Mouse (Mus musculus) spleen, adult 12 weeks (tissue): Measurements from ENCODE around the gene Fcgr3.
"Not testable (repeated sequence)": the region's sequence is repeated elsewhere in the genome, so short reads cannot be mapped to it uniquely, and the experiment has no call there.

Experiments
- DNase-seq: peaks from one replicate; pipeline ENCODE4 v3.0.0; 2022; ENCODE audit warnings: low spot score

Fcgr3 gene

DNA sequence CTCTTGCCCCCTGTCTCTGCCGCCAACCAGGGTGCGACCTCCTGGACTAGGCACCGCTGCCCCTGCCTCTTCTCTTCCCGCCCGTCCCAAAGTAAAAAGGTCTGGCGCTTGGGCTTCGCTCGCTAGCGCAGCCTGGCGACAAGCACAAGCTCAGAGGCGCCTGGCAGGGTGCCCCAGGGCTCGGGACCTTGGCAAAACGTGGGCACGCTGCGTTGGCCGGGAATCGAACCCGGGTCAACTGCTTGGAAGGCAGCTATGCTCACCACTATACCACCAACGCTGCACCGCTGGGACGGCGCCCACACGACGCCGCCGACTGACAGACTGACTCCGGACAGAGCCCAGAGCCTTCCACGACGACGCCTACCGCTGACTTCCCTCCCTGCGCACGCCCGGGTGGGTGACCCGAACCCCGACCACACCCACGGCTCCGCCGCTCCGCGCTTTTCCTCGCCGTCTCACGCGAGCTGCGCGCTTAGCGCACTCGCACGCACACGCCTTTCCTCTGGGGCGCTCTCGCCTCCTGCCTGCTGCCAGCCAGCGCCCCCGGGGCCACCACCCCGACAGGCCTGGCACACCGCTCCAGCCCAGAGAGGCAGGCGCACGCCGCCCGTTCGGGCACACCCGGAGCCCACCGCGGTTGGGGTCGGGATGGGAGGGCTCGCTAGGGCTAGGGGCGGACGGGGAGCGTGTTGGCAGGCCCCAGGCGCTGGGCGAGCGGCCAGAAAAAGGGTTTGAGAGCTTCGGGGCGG lies at the start of gene Fcgr3:
Fcgr3 (minus strand) TSS at position 445 of the 752 bp plus-strand sequence.
- DNase-seq: peak; percentile 75

DNA sequence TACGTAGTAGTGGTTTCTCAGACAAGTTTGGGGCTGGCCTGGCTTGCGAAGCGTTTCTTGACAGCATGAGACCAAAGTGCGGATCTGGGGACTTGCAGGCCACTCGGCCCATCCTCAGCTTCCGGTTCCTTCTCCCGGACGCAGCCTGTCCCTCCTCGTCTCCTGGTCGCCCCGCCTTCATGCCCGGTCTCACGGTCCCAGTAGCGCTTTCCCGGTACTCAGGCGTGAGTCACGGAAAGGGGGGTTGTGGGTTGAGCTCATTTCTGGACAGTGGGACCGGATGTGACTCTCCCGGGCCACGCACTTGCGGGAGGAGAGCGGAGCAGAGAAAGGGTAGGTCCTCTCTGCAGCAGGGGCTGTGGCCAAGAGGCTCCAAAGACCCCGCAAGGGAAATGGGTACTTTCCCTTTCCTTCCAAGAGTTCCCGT lies 49.2 kb upstream of the Fcgr3 start, which contains the start of gene Cfap126:
Cfap126 (plus strand) TSS at position 46 of the 427 bp plus-strand sequence.
- peak; percentile 50 for DNase-seq

DNA sequence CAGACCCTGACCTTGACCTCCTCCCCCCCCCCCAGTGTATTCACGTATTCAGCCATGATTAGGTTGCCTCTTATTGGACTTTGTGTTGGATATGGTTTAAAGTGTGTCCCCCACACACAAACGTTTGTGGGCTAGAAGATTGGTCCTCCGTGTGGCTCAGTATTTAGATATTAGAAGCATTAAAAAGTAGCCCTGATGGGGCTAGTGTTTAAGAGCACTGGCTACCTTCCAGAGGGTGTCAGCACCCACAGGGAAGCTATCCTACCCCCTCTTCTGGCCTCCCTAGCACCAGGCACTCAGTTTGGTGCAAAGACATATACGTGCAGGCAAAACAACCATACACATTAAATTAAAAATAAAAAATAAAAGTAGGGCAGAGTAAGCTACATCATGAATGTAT lies 48.3 kb upstream of the Fcgr3 start:
- no peak for DNase-seq

DNA sequence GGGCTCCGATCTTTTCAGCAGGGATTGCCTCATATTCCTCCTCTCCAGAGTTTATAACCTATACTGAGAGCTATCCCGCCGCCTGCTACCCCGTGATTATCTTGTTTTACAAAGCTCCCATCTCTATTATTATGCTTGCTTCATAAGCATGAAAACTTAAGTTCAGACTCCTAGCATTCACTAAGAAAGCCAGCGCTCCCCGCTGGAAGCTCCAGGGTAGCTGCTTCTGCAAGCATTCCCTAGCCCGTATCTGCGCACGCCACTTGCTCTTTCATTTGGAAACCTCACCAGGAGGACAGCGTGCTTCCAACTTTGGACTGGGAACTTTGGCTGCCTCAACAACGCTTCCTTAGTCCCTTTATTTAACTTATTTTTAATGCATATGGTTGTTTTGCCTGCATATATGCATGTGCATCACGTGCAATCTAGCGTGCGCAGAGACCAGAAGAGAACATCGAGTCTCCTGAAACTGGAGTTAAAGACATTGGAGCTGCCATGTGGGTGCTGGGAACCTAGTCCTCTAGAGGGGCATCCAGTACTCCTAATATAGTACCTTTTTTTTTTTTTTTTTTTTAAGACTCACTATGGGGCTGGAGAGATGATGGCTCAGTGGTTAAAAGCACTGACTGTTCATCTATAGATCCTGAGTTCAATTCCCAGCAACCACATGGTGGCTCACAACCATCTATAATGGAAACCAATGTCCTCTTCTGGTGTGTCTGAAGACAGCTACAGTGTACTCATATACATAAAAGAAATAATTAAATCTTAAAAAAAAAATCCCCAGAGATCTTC lies 47.2 kb upstream of the Fcgr3 start:
- DNase-seq: peak; percentile 35

DNA sequence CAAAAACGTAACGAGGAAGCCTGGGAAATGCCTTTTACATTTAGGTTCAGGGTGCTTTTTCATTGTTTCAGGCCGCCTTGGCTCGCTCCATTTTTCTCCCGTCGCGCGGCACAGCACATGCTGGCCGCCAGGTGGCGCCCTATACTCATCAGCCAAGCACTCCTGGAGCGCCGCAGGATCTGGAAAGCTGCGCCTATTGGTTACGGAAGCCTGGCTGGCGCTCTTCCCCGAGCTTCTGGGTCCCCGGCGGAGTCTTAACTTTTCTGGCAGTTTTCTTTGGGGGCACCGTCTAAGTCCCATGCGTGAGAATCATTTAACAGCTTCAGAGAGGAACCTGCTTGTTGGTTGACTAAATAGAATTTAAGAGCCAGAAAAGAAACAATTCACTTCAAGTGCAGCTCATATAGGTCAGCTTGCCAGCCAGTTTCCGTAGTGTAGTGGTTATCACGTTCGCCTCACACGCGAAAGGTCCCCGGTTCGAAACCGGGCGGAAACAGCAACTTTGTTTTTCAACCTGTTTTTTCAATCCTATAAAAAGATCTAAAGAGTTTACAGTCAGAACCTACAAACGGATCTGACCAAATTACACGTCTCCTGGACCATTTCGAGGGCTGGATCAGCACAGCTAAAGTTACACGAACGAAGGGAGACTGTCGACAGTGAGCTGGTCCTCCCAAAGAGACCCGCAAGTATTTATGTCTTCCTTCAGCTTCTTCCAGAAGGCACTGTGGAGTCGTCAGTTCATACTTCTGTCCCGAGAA lies 46.5 kb upstream of the Fcgr3 start:
- peak; percentile 96 for DNase-seq

DNA sequence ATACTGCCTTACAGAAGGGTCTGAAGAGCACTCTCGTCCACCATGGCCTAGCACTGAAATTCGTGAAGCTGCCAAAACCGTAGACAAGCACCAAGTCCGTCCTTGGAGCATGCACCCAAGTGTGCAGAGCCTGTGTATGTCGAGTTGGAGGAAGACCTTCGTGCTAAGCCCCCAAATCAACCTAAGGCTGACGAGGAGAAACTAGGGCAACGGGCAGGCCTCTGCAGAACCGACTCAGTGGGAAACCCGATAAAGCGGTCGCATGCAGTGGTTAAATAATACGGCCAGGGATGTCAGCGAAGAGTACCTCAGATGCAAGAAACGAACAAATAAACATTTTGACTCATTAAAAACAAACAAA lies 45.9 kb upstream of the Fcgr3 start:
- DNase-seq: no peak

DNA sequence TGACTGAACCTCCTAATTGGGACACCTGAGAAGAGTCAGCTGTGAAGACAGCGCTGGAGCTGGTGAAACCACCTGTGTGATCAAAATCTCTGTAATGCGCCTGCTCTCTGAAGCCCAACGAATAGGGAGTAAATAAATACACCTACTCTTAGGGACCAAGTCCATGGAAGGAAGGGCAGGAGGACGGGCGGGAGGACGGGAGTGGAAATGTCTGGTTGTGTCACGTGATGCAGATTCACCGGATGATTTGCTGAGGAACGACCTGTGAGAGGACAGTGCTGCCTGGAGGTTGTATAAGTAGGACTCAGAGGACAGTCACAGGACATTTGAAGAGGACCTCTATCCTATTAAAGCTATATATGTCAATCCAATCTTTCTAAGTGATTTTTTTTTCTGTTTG lies 44.9 kb upstream of the Fcgr3 start:
- DNase-seq: no peak

DNA sequence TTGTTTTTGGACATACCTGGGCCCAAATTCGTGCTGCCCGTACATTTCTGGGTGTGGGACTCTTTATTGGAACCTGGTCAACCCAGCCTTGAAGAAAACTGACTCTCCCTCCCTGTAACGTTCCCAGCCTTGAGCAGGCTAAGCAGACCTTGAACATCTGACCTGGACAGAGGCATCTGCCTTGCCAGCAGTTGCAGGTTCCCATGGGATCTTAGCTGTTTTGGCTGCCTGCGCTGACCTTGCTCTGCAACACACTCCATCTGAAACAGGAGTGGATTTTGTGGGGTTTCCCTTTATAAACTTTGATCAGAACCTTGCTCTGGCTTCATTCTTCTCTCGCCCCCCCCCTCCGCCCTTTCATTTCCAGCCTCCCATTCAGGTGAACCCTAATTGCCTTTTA lies 40.5 kb upstream of the Fcgr3 start:
- DNase-seq: no peak

DNA sequence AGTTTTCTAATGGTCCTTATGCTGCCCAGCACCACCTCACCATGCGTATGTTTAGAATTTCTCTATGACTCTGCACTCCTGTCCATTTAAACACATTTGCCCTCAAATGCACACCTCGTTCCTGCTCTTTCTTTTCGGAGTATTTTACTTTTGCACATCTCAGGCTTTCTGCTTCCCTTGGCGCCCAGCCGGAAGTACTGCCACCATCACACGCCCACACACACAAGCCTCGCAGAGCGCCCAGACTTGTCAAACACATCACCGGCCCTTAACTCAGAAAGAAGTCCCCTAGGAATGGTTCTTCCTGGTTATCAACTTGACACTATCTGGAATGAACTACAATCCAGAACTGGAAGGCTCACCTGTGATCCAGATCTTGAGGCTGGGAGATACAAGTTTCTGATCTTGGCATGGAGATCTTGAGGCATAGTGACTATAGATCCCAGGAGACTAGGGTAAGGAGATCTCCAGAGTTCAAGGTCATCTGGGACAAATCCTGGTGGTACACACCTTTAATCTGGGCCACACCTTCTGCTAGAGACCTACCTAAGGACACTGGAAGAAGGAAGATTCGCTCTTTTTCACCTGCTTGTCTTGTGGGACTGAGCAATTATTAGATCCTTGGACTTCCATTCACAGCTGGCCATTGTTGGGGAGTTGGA lies 38.6 kb upstream of the Fcgr3 start:
- no peak for DNase-seq

DNA sequence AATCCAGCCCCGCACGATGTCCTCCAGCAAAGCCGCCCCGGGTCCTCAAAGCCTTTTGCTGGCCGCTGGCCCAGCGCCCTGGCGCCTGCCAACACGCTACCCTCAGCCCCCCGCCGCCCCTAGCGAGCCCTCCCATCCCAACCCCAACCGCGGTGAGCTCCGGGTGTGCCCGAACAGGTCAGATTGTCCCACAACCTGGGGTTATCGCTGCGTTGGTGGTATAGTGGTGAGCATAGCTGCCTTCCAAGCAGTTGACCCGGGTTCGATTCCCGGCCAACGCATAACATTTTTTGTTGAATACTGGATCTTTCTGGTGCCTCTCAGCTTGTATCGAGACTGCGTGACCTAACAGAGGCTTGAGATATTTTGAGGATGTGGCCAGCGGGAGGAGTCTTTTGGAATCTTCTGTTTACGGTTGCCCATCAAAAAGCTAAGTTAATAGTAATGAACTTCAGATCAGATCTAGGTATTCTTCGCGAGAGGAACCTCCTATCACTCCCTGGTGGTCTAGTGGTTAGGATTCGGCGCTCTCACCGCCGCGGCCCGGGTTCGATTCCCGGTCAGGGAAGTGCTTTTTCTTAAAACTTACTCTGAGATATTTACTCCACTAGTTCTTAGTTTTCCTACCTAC lies 37.9 kb upstream of the Fcgr3 start:
- peak; percentile 81 for DNase-seq

DNA sequence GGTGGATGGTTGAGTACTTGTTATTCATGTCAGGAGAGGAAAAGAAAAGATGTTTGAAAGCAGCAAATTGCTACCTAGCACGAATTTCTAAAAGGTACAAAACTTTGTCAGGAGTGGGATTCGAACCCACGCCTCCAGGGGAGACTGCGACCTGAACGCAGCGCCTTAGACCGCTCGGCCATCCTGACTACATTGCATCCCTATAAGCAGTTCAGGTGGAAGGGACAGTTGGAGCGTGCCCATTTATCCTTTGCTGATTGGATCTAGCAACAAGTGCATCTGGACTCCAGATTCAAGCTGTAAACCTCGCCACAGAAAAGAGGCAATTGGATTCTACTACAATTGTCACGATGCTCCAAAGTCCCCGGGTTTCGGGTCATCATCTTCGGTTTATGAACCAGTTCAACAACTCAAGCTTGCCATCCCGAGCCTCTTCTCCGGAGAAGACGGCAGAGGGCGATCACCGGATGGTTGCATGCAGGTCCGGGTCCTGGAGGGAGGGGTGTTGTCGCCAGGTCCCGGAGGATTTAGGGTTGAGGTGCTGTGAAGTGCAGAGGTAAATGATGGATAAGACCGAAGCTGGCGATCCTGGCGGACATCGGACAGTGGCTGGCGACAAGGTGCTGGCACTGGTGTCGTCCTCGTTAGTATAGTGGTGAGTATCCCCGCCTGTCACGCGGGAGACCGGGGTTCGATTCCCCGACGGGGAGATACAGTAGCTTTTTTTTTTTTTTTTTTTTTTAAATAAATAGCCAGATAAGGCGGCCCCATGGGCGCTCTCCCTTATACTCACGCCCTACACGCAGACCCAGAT lies 37.2 kb upstream of the Fcgr3 start:
- peak; percentile 78 for DNase-seq

DNA sequence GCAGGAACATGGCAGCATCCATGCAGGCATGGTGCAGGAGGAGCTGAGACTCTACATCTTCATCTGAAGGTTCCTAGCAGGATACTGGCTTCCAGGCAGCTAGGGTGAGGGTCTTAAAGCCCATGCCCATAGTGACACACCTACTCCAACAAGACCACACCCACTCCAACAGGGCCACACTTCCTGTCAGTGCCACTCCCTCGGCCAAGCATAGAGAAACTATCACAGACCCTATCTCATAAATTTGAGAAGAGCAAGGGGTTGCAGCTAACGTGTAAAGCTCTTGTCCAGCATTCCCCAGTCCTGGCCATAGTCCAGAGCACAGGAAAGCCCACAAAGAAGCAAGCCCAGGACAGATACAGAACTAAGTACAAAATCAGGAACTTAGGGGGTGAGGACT lies 36.3 kb upstream of the Fcgr3 start:
- DNase-seq: no peak

DNA sequence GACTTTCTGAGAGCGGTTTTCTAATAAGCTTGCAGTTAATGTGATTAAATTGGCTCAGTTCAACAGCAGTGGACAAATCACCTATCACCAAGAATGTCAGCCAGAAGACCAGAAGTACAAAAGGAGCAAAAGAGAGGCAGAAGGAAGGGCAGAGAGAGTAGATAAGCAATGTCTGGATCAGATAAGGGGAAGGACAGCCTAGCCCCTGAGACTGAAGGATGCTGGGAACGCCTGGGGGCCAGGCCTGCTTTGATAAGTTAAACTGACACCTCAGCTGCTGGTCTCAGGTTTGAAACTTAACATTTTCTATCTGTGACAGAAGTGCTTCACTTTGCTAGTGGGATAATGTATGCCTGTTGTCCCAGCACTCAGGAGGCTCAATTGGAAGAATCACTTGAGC lies 32.9 kb upstream of the Fcgr3 start:
- DNase-seq: no peak

DNA sequence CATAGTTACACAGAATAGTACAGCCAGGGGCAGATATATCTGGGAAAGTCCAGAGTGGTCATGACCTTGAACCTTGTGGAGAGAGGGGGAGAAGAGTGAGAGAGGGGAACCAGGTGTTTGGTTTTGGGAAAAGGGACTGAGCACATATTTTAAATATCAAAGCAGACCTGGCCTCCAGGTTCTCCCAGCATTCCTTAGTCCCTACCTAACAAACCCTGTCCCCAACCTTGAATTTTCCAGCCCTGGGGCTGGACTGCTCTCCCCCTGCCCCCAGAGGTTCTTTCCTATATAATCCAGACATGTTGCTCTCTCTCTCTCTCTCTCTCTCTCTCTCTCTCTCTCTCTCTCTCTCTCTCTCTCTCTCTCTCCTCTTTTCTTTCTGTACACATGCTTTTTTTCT lies 32.4 kb upstream of the Fcgr3 start:
- DNase-seq: no peak

DNA sequence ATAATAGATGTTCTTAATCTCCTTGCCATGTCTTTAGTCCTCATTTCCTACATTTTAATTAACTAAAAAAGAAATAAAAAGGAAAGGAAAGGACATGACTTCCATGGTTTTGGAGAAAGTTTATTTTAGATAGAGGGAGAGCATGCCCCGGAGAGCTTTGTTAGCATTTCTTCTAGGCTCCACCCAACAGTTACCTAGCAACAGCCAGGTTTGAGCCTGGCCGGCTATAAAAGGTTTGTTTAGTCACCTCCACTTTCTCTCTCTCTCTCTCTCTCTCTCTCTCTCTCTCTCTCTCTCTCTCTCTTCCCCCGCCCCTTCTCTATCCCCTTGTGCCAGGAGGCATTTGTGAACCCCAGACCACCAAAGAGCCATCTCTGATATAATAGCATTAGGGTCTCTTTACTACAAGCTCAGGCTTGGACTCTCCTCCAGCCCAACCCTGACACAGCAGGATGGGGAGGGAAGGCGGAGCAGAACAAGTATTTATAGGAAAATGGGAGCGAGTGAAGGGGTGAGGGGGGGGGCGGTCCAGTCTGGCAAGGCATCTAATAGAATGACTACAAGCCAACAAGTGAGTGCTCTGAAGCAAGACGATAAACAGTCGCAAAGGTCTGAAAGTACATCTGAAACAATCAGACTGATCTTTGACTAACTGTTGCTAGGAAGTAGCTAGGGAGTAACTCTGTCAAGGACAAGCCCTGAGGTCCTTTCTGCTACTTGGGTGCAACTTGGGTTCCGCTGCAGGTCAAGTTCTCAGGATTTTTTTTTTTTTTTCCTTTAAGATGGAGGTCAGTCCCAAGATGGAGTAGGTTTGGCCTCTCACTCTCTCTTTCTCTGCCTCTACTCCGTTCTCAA lies 31.6 kb upstream of the Fcgr3 start:
- no peak for DNase-seq

DNA sequence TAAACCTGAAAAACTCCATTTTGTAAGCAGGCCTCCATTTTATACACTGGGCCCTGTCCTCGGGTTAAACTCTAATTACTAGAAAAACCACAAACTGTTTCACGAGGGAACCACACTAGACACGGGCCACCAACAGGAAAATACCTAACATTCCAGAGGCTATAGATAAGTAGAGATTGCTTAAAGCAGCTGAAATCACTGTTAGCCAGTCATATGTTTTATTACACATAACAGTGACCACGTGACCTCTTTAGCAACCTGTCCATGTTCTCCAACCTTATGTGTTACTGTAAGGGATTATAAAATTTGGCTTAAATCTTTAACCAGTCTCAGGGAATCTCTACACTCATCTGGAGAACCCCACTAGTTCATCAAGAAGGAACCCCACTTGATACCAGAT lies 29.7 kb upstream of the Fcgr3 start:
- no peak for DNase-seq

DNA sequence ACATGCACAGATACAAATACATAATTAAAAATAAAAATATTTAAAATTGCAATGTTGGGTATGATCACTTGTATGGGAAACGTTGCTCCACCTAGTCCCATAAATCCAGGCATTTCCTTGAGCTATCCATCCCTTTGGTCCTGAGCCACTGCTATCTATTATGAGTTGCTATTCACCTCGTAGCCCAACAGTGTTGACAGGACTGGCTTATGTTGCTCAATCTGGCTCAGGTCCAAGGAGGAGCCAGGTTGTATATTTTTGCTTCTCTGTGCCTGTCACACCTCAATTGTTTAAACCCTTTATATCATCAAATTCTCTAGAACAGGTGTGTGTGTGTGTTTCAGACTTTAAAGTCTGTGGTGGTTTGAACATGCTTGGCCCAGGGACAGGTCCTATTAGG lies 26.0 kb upstream of the Fcgr3 start:
- no peak for DNase-seq

DNA sequence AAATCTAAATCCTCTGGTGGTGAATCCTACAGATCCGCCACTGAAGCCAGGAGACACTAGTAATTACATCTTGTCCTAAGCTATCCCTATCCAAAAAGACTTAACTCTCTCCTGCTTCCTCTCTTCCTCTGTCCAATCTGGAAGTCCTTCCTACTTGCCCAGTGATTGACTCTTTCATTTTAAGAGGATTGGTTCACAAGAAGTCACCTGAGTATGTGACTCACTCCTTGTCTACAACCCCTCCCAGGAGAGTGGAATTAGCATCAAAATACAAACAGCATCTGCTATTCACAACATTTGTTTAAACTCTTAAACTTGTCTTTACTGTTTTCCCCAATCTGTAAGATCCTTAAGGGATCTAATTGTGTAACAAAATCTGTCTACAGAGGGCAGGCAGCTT lies 25.2 kb upstream of the Fcgr3 start:
- no peak for DNase-seq

DNA sequence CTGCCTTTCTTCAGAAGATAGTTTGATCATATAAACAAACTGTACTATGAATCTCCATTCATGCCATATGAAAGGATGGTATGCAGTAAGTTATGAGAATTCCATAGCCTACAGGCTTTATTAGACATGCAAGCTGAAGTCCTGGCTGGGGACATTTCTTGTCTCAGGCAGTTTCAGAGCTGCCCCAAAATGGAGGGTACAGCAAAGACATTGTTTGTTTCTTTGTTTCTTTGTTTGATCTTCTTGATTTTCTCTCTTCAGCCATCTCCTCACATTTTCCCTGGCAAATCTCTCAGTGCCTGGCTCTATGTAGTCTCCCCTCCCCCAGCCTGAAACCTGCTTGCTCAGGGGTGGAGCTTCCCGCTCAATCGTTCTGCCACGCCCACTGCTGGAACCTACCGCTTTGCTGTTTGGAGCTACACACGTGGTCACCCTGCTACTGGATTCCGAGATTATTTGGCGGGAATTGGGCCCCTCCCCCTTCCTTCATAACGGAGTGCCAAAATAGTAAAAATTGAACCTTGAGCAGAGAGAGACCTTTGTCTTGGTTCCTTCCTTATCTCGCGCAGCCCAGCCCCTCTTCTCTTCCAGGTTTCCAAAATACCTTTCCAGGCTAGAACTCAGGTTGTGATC lies 23.6 kb upstream of the Fcgr3 start:
- DNase-seq: not testable (repeated sequence)
